Mouse (Mus musculus): ENCODE measurements around the gene Ccdc146. TPM values are rescaled to one million over a fixed set of nuclear protein-coding genes. Genes with fewer than 3 reads are reported as not detected.
A peak's percentile ranks its signal among the peaks of the same experiment; 100 is the strongest.
"Not testable (repeated sequence)": the region's sequence is repeated elsewhere in the genome, so short reads cannot be mapped to it uniquely, and the experiment has no call there.

The Ccdc146 gene
- polyA plus RNA-seq, 1 experiment from 2014 or later: not detected

DNA sequence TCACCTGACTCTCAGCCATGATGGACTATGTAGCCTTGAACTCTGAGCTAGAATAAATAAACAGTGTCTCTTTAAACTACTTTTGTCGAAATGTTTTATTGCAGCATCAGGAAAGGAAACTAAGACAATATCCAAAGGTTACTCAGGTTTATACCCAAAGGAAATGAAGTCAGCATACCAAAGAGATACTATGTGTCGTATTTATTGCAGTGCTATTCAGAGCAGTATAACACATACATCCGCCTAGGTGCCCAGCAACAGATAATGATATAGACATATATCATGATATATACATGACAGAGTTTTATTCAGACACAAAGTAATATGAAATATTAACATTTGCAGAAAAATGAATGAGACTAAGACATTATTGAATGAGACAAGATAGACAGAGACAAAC, 61.1 kb downstream of the Ccdc146 start:
- Histone ChIP-seq H3K9me3 (replicated peaks) (no peaks in the 10 kb centered on the region), H3K36me3 (no peaks in the 10 kb centered on the region), H3K27me3 (peaks cover under 1% of the 10 kb centered on the region; the same call in 1 of the 2 replicates), H3K9ac (no peak overlapping the region), H3K4me3 (replicated peaks) (no peak overlapping the region), H3K4me2 (no peak overlapping the region), H3K4me1 (no peaks in the 10 kb centered on the region), H3K27ac (no peak overlapping the region)
- WGBS: 25% methylated on average over 3 of the region's 3 CpGs
- no peak for ATAC-seq (replicated peaks; ENCODE audit: low FRiP score)

DNA sequence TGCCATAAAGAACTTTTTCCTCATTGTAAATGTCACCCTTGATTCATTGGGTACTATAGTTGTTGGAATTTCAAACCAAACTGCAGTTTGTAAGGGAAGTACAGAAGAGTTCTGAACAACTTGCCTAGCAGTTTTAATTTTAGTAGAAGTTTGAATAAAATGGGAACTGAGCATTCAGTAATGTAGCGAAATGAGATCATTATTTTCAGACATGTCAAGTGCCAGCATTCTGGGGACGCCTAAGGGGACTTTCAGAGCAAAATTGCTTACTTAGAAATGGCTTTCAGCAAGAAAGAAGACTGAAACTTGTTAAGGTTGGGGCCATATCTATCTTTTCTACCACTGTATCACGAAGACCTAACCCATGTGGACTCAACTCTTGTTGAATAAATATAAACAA, 65.8 kb downstream of the Ccdc146 start:
- H3K27me3 ChIP-seq: no peaks in the 10 kb centered on the region
- H3K4me3 ChIP-seq (replicated peaks): no peak overlapping the region
- WGBS: 79% methylated on average over 3 of the region's 3 CpGs

DNA sequence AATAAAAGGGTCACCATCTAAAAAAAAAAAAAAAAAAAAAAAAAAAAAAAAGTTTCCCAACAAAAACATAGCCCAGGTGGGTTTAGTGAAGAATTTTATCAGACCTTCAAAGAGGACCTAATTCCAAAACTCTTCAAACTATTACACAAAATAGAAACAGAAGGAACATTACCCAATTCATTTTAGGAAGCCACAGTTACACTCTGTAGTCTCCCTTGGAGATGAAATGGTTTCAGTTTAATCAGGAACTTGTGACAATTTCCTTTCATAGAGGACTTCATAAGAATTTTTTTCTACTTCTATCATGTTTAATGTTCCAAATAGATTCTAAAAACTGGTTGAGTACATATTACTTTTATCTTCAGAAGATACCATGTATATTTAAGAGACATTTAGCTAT, 72.8 kb downstream of the Ccdc146 start:
- no peak for ATAC-seq (replicated peaks; ENCODE audit: low FRiP score)
- no peak overlapping the region for H3K27ac ChIP-seq
- no peaks in the 10 kb centered on the region for H3K27me3 ChIP-seq
- no peak overlapping the region for H3K9ac ChIP-seq
- no peak overlapping the region for H3K4me2 ChIP-seq
- H3K36me3 ChIP-seq: no peaks in the 10 kb centered on the region
- no peaks in the 10 kb centered on the region for H3K9me3 ChIP-seq (replicated peaks)
- H3K4me3 ChIP-seq (replicated peaks): no peak overlapping the region
- H3K4me1 ChIP-seq: peaks cover 4% of the 10 kb centered on the region

More for the DNA sequence above, 65.8 kb downstream of the Ccdc146 start:
- no peak overlapping the region for H3K4me2 ChIP-seq
- H3K4me1 ChIP-seq: peaks cover 4% of the 10 kb centered on the region
- no peaks in the 10 kb centered on the region for H3K9me3 ChIP-seq (replicated peaks)
- no peaks in the 10 kb centered on the region for H3K36me3 ChIP-seq
- no peak for ATAC-seq (replicated peaks; ENCODE audit: low FRiP score)
- H3K27ac ChIP-seq: no peak overlapping the region
- no peak overlapping the region for H3K9ac ChIP-seq

DNA sequence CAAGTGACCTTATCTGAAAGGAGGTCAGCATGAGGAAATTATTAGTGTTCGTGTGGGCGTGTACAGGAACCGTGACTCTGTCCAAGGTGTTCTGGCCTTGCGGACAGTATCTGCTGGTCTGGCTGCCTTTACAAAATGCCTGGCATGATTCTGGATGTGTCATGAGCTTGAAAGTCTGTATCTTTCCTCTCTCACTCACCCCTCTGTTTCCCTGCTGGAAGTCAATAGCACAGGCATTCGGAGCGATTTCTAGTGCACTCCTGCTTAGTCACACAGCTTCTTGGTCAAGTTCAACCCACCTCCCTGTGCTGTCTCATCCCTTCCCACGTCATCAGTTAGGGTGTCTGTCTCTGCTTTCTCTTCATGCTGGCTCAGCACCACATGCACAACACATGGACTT, 76.1 kb downstream of the Ccdc146 start:
- no peaks in the 10 kb centered on the region for H3K36me3 ChIP-seq
- no peak overlapping the region for H3K27ac ChIP-seq
- H3K4me2 ChIP-seq: no peak overlapping the region
- 79% methylated on average over 7 of the region's 7 CpGs for WGBS
- H3K9ac ChIP-seq: no peak overlapping the region
- no peaks in the 10 kb centered on the region for H3K27me3 ChIP-seq
- no peak for ATAC-seq (replicated peaks; ENCODE audit: low FRiP score)
- H3K4me1 ChIP-seq: no peaks in the 10 kb centered on the region
- H3K4me3 ChIP-seq (replicated peaks): no peak overlapping the region
- no peaks in the 10 kb centered on the region for H3K9me3 ChIP-seq (replicated peaks)

DNA sequence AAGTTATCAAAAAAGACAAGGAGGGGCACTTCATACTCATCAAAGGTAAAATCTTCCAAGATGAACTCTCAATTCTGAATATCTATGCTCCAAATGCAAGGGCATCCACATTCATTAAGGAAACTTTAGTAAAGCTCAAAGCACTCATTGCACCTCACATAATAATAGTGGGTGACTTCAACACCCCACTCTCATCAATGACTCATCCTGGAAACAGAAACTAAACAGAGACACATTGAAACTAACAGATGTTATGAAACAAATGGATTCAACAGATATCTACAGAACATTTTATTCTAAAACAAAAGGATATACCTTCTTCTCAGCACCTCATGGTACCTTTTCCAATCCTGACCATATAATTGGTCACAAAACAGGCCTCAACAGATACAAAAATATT, 82.2 kb downstream of the Ccdc146 start:
- not testable (repeated sequence) for H3K36me3 ChIP-seq; H3K9ac ChIP-seq; H3K27ac ChIP-seq; H3K27me3 ChIP-seq; H3K4me1 ChIP-seq; H3K4me3 ChIP-seq (replicated peaks); H3K9me3 ChIP-seq (replicated peaks); ATAC-seq (replicated peaks; ENCODE audit: low FRiP score); H3K4me2 ChIP-seq

DNA sequence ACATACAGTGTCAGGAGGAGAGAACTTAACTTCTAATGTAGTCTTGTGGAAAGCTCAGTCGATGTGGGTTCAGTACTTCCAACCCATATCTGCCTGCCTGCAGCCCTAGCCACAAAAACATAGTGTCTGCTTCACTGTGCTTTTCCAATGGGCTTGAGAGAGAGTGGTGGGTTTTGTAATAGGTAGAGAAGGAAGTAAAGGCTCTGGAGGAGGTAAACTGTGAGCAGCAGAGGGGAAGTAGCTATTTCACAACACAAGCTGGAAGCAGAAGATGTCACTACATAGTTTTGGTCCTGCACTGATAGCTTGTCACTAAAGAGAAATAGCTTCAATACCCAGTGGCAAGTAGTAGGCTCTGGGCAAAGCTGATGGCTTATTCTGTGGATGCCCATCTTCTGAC, 92.4 kb downstream of the Ccdc146 start:
- 0 out of 2 replicates have a peak, but pooled peaks cover 7% of the 10 kb centered on the region for H3K4me1 ChIP-seq
- H3K27ac ChIP-seq: 0 out of 2 replicates have a peak overlapping the region, but pooled peaks have one; percentile 24
- H3K4me3 ChIP-seq (replicated peaks): no peak overlapping the region
- ATAC-seq (replicated peaks; ENCODE audit: low FRiP score): no peak
- no peaks in the 10 kb centered on the region for H3K27me3 ChIP-seq
- H3K4me2 ChIP-seq: no peak overlapping the region
- H3K9me3 ChIP-seq (replicated peaks): no peaks in the 10 kb centered on the region; the same call in 1 of the 2 replicates
- 87% methylated on average over 1 of the region's 1 CpGs for whole genome bisulfite sequencing
- no peak overlapping the region for H3K9ac ChIP-seq
- no peaks in the 10 kb centered on the region for H3K36me3 ChIP-seq

DNA sequence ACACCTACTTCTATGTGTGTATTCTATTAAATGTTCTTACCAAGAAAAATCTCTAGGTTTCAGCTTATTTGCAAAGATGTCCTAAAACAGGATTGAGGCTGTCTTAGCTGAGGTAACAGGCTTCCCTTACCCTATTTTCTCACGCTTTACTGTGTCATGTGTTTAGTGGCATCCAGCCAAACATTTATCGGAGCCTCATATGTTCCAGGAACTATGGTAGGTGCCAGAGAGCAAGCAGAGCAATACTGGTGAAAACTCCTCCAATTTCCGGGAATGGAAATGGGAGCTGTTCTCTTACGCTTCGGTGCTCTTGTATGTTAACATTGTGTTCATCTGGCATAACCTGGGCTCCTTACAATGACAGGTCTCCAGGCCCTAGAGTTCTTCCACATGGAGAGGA, 92.8 kb downstream of the Ccdc146 start:
- Histone ChIP-seq H3K36me3 (no peaks in the 10 kb centered on the region), H3K4me2 (no peak overlapping the region), H3K27me3 (no peaks in the 10 kb centered on the region), H3K9me3 (replicated peaks) (no peaks in the 10 kb centered on the region; the same call in 1 of the 2 replicates), H3K27ac (0 out of 2 replicates have a peak overlapping the region, but pooled peaks have one; percentile 24), H3K4me3 (replicated peaks) (no peak overlapping the region), H3K4me1 (0 out of 2 replicates have a peak, but pooled peaks cover 7% of the 10 kb centered on the region), H3K9ac (no peak overlapping the region)
- 52% methylated on average over 5 of the region's 5 CpGs for WGBS
- ATAC-seq (replicated peaks; ENCODE audit: low FRiP score): peak; percentile 56; the same call in 1 of the 2 replicates

DNA sequence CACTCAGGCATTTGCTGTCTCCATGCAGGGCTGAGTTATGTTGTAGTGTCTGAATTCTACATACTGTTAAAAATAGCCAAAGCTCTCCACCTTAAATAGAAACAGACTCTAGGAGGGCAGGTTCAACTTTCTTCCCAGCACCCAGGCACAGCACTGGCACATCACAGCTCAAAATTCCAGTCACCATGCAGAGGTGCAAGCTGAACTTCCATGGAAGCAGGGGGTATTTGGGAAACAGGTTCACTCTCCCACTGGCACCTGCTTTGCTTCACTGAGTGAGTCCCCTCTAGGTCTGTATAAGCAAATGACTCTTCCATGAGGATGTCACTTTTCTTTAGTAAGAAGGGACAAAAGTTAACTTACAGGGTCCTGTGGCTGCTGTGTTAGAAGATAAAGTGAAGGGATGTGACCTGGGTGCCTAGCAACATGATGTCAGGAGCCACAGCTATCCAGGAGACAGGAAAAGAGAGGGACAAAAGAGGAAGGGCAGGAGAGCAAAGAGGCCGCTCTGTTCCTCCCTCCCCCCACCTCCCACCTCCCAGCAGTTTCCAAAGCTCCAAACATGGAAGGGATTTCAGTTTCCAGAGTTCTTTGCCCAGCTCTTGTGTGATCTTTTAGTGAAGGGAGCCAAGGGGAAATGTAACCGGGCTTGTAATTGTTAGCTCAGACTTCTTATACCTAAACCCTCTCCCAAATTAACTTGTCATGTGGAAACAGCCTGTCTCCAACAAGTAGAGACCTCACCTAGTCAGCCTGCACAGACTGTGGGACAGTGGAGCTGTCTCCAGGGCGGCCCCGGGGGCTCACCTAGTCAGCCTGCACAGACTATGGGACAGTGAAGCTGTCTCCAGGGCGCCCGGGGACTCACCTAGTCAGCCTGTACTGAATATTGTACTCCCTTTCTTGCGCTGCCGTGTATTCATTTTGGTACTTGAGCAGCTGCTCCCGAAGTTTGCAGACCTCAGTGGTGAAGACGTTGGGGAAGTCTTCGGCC, 94.5 kb downstream of the Ccdc146 start:
- 58% methylated on average over 11 of the region's 11 CpGs for WGBS
- ATAC-seq (replicated peaks; ENCODE audit: low FRiP score): no peak
- no peaks in the 10 kb centered on the region for H3K27me3 ChIP-seq
- no peak overlapping the region for H3K9ac ChIP-seq
- H3K27ac ChIP-seq: no peak overlapping the region
- H3K4me2 ChIP-seq: no peak overlapping the region
- no peaks in the 10 kb centered on the region for H3K36me3 ChIP-seq
- H3K4me1 ChIP-seq: 0 out of 2 replicates have a peak, but pooled peaks cover 7% of the 10 kb centered on the region
- no peak overlapping the region for H3K4me3 ChIP-seq (replicated peaks)
- H3K9me3 ChIP-seq (replicated peaks): no peaks in the 10 kb centered on the region; the same call in 1 of the 2 replicates

DNA sequence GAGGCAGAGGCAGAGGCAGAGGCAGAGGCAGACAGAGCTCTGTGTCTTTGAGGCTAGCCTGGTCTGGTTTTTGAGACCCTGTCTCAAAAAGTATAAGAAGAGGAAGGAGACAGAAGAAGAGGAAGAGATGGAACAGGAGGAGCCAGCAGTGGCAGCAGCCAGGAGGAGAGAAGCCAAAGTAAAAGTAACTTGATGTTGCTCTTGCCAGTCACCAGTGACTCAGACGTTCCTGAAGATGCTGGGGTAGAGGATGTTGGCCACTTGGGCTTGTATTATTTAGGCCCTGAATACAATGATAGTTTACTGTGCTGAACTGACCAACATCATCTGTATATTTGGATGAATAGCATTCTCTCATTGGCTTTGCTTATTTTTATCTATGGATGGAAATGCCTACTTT, 95.9 kb downstream of the Ccdc146 start:
- ATAC-seq (replicated peaks; ENCODE audit: low FRiP score): no peak
- 90% methylated on average over 1 of the region's 1 CpGs for WGBS
- Histone ChIP-seq H3K9me3 (replicated peaks) (no peaks in the 10 kb centered on the region), H3K27me3 (no peaks in the 10 kb centered on the region), H3K4me1 (0 out of 2 replicates have a peak, but pooled peaks cover 7% of the 10 kb centered on the region), H3K27ac (no peak overlapping the region), H3K4me3 (replicated peaks) (no peak overlapping the region), H3K9ac (no peak overlapping the region), H3K36me3 (no peaks in the 10 kb centered on the region), H3K4me2 (no peak overlapping the region)

DNA sequence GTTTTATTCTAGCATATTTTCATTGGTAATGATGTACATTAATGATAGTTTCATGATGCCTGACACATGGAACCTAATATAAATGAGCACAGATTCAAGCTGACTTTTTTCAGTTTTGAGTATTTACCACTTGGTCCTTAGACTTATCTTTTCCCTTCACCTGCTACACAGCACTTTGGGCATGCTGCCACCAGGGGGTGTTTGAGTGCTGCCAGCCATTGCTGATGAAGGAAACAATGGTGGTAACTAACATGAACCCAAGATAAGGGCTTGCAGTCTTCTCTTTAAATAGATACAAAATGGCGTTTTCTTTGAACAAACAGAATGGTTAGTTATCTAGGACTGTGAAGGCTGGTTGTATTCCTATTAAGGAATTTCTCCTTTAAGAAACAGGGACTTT, 98.0 kb downstream of the Ccdc146 start:
- H3K36me3 ChIP-seq: no peaks in the 10 kb centered on the region
- 43% methylated on average over 1 of the region's 1 CpGs for WGBS
- no peaks in the 10 kb centered on the region for H3K27me3 ChIP-seq
- 0 out of 2 replicates have a peak, but pooled peaks cover 7% of the 10 kb centered on the region for H3K4me1 ChIP-seq
- H3K9ac ChIP-seq: no peak overlapping the region
- H3K27ac ChIP-seq: no peak overlapping the region
- no peaks in the 10 kb centered on the region for H3K9me3 ChIP-seq (replicated peaks)
- H3K4me2 ChIP-seq: no peak overlapping the region
- no peak overlapping the region for H3K4me3 ChIP-seq (replicated peaks)
- ATAC-seq (replicated peaks; ENCODE audit: low FRiP score): no peak

DNA sequence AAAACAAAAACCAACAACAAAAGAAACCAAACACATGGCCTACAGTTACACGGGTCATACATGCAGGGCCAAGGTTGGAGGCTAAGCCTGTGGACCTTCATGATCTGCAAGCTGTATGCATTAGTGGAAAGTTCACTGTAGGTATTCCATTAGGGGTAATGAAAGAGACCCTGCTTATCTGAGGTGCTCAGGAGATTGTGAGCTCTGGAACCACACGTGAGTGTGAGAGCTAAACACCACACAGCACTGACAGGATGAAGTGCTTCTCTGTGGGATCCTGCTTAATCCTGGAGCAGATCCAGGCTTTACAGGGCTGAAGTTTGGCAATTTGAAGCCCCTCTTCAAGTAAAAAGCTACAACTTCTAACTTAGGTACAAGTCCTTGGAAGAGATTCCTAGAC, 104.3 kb downstream of the Ccdc146 start:
- no peaks in the 10 kb centered on the region for H3K4me1 ChIP-seq

DNA sequence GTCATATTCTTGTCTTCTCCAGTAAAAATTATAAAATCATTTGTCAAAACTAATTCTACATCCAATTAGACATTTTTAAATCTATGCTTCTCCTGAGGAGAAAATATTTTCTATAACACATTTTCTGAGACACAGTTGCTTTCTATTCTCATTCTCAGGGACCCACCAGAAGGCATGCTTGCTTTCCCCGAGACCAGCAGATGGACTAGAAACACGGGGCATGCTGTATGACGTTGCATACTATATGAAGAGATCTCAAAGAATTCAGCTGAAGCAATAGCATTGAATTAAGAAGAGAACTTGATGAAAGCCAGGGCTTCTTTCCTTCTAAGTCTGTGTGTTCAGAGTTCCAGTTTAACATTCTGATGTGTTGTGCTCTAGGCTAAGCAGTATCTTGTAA, 109.8 kb downstream of the Ccdc146 start:
- Histone ChIP-seq H3K27ac (no peak overlapping the region), H3K36me3 (no peaks in the 10 kb centered on the region), H3K9me3 (replicated peaks) (no peaks in the 10 kb centered on the region), H3K4me3 (replicated peaks) (no peak overlapping the region), H3K9ac (no peak overlapping the region), H3K4me2 (no peak overlapping the region), H3K27me3 (no peaks in the 10 kb centered on the region), H3K4me1 (no peaks in the 10 kb centered on the region)
- 92% methylated on average over 3 of the region's 3 CpGs for WGBS
- ATAC-seq (replicated peaks; ENCODE audit: low FRiP score): no peak

More for the DNA sequence above, 104.3 kb downstream of the Ccdc146 start:
- 88% methylated on average over 2 of the region's 2 CpGs for WGBS
- H3K4me2 ChIP-seq: no peak overlapping the region
- H3K4me3 ChIP-seq (replicated peaks): no peak overlapping the region
- no peak for ATAC-seq (replicated peaks; ENCODE audit: low FRiP score)
- H3K36me3 ChIP-seq: no peaks in the 10 kb centered on the region
- H3K9ac ChIP-seq: no peak overlapping the region
- no peaks in the 10 kb centered on the region for H3K27me3 ChIP-seq
- no peaks in the 10 kb centered on the region for H3K9me3 ChIP-seq (replicated peaks)
- no peak overlapping the region for H3K27ac ChIP-seq

Data from kidney, embryonic 15.5 days (tissue).